Mouse (Mus musculus): Measurements from ENCODE around the gene Zc3h6. TPM values are rescaled to one million over a fixed set of nuclear protein-coding genes. Genes with fewer than 3 reads are reported as not detected.

Gene Zc3h6
- 0.69 and 0.79 TPM in 2 replicates for polyA plus RNA-seq (2014; fragmentation: Nextera tagmentation; extraction: Ambion mirVana)

DNA sequence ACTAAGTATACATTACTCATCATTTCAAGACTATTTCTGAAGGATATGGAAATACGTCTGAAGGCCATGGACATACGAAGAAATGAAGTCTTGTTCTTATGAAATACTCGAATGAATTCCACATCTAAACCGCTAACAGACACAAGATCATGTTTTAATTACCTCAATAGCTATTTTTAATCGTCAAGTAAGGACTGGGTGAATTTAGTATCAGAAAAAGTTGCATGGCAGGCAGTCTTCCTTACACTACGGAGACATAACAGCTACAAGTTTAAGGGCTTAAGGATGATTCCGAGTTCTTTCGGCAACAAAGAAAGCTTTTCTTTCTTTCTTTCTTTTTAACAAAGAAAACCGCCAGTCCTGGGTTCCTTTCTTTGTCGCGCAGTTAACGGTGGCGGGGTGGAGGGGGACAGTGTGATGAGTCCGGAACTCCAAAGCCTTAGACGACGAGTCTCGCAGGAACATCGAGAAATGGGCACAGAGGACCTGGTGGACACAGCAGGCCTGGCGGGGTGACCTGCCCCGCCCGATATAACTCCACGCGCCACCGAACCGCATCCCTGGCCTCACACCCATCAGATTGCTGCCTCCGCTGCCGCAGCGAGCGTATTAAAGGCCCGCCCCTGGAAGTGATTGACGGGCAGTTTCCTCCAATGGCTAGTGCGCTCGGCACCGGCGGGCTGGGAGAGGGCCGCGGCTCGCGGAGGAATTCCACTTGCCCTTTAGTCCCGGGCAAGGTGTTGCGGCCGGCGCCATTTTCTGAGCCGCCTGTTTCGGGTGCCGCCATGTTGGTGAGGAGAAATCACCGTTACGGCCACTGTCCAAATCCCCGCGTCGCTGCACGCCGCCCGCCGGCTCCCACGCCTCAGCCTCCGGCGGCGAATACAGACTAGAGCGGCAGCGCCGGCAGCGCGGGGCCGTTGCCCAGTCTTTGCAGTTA lies at the start of gene Zc3h6:
Gene Zc3h6, plus strand, starts transcription at position 762 of the 940 bp plus-strand sequence.
- Histone ChIP-seq H3K9me3 (replicated peaks; ENCODE audit: control insufficient read depth, low read length) (no peaks in the 10 kb centered on the region), H3K4me3 (ENCODE audit: low read depth, low read length) (peak within 1 kb of the TSS; percentile 92), H3K36me3 (ENCODE audit: control insufficient read depth, insufficient read depth, low read length) (no peaks in the 10 kb centered on the region), H3K9ac (ENCODE audit: low read depth, low read length) (peak within 1 kb of the TSS; percentile 100), H3K27me3 (ENCODE audit: control insufficient read depth, insufficient read depth, low read length) (no peaks in the 10 kb centered on the region), H3K27ac (ENCODE audit: low read depth, low read length) (peak within 1 kb of the TSS; percentile 100), H3K4me1 (ENCODE audit: control insufficient read depth, insufficient read depth, low read length) (0 out of 2 replicates have a peak, but pooled peaks cover 3% of the 10 kb centered on the region), H3K4me2 (peak within 1 kb of the TSS; percentile 69)
- 2% methylated on average over 65 of the region's 65 CpGs for WGBS (ENCODE audit: insufficient replicate concordance)
- ATAC-seq (replicated peaks; ENCODE audit: insufficient number of reproducible peaks, low FRiP score, low TSS enrichment), result peak; percentile 97

DNA sequence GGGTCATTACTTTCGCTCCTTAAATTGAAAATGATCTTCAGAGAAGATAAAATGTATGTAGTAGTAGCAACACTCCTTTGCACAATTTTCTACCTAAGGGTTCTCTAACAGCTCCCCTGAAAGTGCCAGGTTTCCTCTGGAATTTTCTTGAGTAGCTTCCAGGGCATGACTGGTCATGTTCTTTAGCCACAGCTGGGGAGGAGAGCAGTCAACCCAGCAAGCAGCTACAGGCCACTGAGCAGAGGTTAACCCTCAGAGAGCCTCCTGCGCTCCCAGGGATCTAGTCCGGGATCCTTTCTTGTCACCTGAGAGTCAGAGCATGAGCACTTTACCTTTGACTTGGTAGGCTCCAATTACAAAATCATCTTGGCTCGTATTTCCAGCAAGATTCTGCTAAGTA lies 42.4 kb upstream of the Zc3h6 start:
- no peaks in the 10 kb centered on the region for H3K9me3 ChIP-seq (replicated peaks; ENCODE audit: control insufficient read depth, low read length)
- no peak overlapping the region for H3K27ac ChIP-seq (ENCODE audit: low read depth, low read length)
- 93% methylated on average over 4 of the region's 4 CpGs for WGBS (ENCODE audit: insufficient replicate concordance)
- H3K9ac ChIP-seq (ENCODE audit: low read depth, low read length), result no peak overlapping the region
- no peak overlapping the region for H3K4me2 ChIP-seq
- no peaks in the 10 kb centered on the region for H3K27me3 ChIP-seq (ENCODE audit: control insufficient read depth, insufficient read depth, low read length)
- peaks cover 3% of the 10 kb centered on the region; the same call in 1 of the 2 replicates for H3K36me3 ChIP-seq (ENCODE audit: control insufficient read depth, insufficient read depth, low read length)
- no peak overlapping the region for H3K4me3 ChIP-seq (ENCODE audit: low read depth, low read length)
- ATAC-seq (replicated peaks; ENCODE audit: insufficient number of reproducible peaks, low FRiP score, low TSS enrichment), result no peak
- no peaks in the 10 kb centered on the region for H3K4me1 ChIP-seq (ENCODE audit: control insufficient read depth, insufficient read depth, low read length)

DNA sequence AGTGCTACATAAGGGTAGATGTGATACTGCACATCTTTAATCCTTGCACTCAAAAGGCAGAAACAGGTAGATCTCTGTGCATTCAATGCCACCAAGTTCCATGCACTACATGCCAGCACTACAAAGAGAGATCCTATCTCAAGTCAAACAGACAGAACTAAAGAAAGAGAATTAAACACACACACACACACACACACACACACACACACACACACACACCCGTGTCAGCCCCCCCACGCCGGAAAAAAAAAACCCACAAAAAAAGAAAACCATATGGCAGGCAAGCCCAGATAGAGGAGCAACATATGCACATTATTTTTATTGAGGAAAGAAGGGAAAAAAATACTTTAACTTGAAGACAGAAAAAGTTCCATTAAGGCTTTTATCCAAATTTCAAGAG lies 38.8 kb upstream of the Zc3h6 start:
- Histone ChIP-seq H3K27me3 (ENCODE audit: control insufficient read depth, insufficient read depth, low read length) (no peaks in the 10 kb centered on the region), H3K9me3 (replicated peaks; ENCODE audit: control insufficient read depth, low read length) (no peaks in the 10 kb centered on the region), H3K9ac (ENCODE audit: low read depth, low read length) (no peak overlapping the region), H3K27ac (ENCODE audit: low read depth, low read length) (no peak overlapping the region), H3K4me3 (ENCODE audit: low read depth, low read length) (no peak overlapping the region), H3K4me1 (ENCODE audit: control insufficient read depth, insufficient read depth, low read length) (no peaks in the 10 kb centered on the region), H3K4me2 (no peak overlapping the region), H3K36me3 (ENCODE audit: control insufficient read depth, insufficient read depth, low read length) (peaks cover 3% of the 10 kb centered on the region)
- no peak for ATAC-seq (replicated peaks; ENCODE audit: insufficient number of reproducible peaks, low FRiP score, low TSS enrichment)
- WGBS (ENCODE audit: insufficient replicate concordance), result 66% methylated on average over 3 of the region's 3 CpGs

DNA sequence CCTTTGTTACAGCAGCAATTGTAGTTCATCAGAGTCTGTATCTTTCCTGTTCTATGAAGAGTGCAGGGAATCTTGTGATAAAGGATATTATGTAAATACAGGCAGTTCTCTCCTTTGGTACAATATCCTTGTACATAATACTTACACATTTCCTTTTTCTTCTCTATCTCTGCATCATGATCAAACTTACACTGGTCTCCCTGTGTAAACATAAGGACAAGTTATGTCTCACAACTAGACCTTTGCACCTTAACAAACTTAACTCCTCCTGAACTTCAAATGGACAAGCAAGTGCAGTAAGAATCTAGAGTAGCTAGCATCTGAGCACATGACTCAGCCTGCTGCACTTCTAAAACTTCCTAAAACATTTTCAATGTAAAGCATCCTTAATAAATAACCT lies 36.5 kb upstream of the Zc3h6 start:
- Histone ChIP-seq H3K9ac (ENCODE audit: low read depth, low read length) (no peak overlapping the region), H3K9me3 (replicated peaks; ENCODE audit: control insufficient read depth, low read length) (no peaks in the 10 kb centered on the region), H3K4me2 (no peak overlapping the region), H3K36me3 (ENCODE audit: control insufficient read depth, insufficient read depth, low read length) (peaks cover 6% of the 10 kb centered on the region), H3K4me3 (ENCODE audit: low read depth, low read length) (no peak overlapping the region), H3K27ac (ENCODE audit: low read depth, low read length) (no peak overlapping the region), H3K4me1 (ENCODE audit: control insufficient read depth, insufficient read depth, low read length) (no peaks in the 10 kb centered on the region), H3K27me3 (ENCODE audit: control insufficient read depth, insufficient read depth, low read length) (no peaks in the 10 kb centered on the region)
- no peak for ATAC-seq (replicated peaks; ENCODE audit: insufficient number of reproducible peaks, low FRiP score, low TSS enrichment)

DNA sequence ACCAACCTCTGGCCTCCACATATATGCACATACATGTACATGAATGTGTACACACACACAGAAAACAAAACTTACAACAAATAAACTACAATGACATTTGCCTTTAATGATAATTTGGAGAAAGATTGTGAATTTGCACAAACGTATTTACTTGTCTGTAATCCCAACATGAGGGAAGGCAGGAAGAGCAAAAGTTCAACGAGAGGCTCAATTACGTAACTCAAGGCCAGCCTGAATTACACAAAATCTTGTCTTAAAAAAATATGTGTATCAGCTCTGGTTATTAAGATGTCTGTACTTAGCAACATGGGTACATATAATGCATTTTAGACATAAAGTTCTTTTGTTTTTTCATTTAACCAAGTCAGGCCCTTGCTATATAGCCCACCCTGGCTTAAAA lies 30.9 kb upstream of the Zc3h6 start:
- Histone ChIP-seq H3K4me3 (ENCODE audit: low read depth, low read length) (no peak overlapping the region), H3K4me1 (ENCODE audit: control insufficient read depth, insufficient read depth, low read length) (no peaks in the 10 kb centered on the region), H3K36me3 (ENCODE audit: control insufficient read depth, insufficient read depth, low read length) (0 out of 2 replicates have a peak, but pooled peaks cover 3% of the 10 kb centered on the region), H3K4me2 (no peak overlapping the region), H3K9ac (ENCODE audit: low read depth, low read length) (no peak overlapping the region), H3K27me3 (ENCODE audit: control insufficient read depth, insufficient read depth, low read length) (no peaks in the 10 kb centered on the region), H3K27ac (ENCODE audit: low read depth, low read length) (no peak overlapping the region), H3K9me3 (replicated peaks; ENCODE audit: control insufficient read depth, low read length) (no peaks in the 10 kb centered on the region)
- no peak for ATAC-seq (replicated peaks; ENCODE audit: insufficient number of reproducible peaks, low FRiP score, low TSS enrichment)
- 78% methylated on average over 3 of the region's 3 CpGs for WGBS (ENCODE audit: insufficient replicate concordance)

DNA sequence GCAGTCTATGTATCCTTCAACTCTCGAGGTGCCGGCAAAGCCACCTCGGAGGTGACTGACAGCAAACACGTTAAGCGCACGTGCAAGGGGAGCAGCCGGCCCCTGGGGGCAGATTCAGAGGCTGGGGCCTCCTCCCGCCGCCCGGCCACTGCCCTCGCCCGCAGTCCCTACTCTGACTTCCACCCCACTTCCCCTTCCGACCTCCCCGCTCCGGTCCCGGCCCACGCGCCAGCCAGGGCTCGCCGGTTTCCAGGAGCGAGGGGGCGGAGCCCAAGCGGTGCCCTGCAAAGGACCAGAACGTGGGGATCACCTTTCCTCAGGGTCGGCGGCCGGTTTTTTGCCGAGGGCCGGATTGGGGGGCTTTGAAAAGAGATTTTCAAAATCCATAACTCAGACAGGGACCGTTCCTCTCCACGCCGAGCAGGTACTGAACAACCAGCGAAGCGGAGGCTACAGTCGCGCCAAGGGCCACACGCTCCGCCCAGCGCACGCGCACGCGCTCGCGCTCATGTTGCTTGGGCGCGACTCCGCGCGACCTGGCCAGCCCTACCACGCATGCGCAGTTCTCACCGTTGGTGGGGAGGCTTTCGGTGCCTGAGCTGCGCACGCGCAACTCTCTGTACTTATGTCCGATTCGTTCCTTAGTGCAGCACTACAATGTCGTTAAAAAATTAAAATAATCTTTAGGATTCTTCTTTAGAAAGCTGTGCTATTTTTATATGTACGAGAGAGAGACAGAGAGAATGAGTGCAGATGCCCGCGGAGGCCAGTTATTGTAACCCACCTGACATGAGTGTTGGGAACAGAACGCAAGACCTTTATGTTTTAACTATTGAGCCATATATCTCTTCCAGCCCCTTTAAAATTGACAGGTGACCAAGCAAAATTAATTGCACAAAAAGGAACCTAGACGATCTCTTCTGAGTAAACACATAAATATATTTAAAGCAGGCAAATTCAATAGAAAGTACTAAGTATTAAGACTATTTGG lies 23.4 kb upstream of the Zc3h6 start, which contains the start of gene Zc3h8:
Gene Zc3h8, minus strand, starts transcription at position 540 of the 991 bp plus-strand sequence.
- WGBS (ENCODE audit: insufficient replicate concordance), result 1% methylated on average over 65 of the region's 65 CpGs
- Histone ChIP-seq H3K4me1 (ENCODE audit: control insufficient read depth, insufficient read depth, low read length) (peaks cover 3% of the 10 kb centered on the region; the same call in 1 of the 2 replicates), H3K27ac (ENCODE audit: low read depth, low read length) (peak within 1 kb of the TSS; percentile 85), H3K27me3 (ENCODE audit: control insufficient read depth, insufficient read depth, low read length) (no peaks in the 10 kb centered on the region), H3K4me2 (peak within 1 kb of the TSS; percentile 67), H3K9me3 (replicated peaks; ENCODE audit: control insufficient read depth, low read length) (no peaks in the 10 kb centered on the region), H3K4me3 (ENCODE audit: low read depth, low read length) (peak within 1 kb of the TSS; percentile 61), H3K36me3 (ENCODE audit: control insufficient read depth, insufficient read depth, low read length) (no peaks in the 10 kb centered on the region), H3K9ac (ENCODE audit: low read depth, low read length) (peak within 1 kb of the TSS; percentile 83)
- ATAC-seq (replicated peaks; ENCODE audit: insufficient number of reproducible peaks, low FRiP score, low TSS enrichment), result peak; percentile 91

DNA sequence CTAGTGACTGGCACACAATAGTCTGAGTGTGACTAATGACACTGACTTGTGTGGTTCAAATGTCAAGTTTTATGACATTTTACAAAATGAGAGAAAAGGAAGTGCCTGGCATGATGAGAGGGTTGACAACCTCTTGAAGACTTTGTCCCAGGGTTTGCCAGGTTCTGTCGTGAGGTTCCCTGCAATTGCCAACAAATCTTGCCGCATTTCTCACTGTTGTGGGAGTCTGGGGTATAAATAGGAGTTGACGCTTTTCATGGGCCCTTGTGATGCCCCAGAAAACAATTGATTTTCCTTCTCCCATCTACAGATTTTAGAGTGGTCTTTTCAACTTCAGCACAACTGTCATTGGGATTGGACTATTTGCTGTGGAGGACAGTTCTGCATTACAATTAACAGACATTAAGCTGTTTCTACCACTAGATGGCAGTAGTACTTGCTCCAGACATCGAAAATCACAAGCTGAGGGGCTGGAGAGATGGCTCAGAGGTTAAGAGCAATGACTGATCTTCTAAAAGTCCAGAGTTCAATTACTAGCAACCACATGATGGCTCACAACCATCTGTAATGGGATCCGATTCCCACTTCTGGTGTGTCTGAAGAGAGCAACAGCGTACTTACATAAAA lies 19.1 kb upstream of the Zc3h6 start:
- no peaks in the 10 kb centered on the region for H3K36me3 ChIP-seq (ENCODE audit: control insufficient read depth, insufficient read depth, low read length)
- H3K4me3 ChIP-seq (ENCODE audit: low read depth, low read length), result no peak overlapping the region
- no peaks in the 10 kb centered on the region for H3K9me3 ChIP-seq (replicated peaks; ENCODE audit: control insufficient read depth, low read length)
- H3K27me3 ChIP-seq (ENCODE audit: control insufficient read depth, insufficient read depth, low read length), result no peaks in the 10 kb centered on the region
- no peak overlapping the region for H3K4me2 ChIP-seq
- H3K9ac ChIP-seq (ENCODE audit: low read depth, low read length), result no peak overlapping the region
- H3K4me1 ChIP-seq (ENCODE audit: control insufficient read depth, insufficient read depth, low read length), result no peaks in the 10 kb centered on the region; the same call in 1 of the 2 replicates
- no peak for ATAC-seq (replicated peaks; ENCODE audit: insufficient number of reproducible peaks, low FRiP score, low TSS enrichment)
- no peak overlapping the region for H3K27ac ChIP-seq (ENCODE audit: low read depth, low read length)
- WGBS (ENCODE audit: insufficient replicate concordance), result 38% methylated on average over 6 of the region's 6 CpGs

DNA sequence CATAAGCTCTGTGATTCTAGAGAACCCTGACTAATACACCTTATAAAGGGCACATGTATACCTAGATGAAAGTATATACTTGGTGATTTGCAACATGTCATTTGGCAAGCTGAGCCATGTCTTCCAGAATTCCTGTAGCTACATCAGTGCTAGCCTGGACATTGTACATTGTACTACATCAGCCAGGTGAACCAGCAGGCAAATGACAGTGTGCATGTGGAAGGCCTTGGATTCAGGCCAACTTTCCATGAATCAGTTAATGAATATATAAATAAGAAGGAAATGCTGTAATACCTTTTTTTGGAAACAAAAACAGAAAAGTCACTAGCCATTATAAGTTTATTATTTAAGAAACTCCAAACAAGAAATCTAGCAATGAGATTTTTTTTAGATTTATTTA lies 13.0 kb upstream of the Zc3h6 start:
- Histone ChIP-seq H3K36me3 (ENCODE audit: control insufficient read depth, insufficient read depth, low read length) (no peaks in the 10 kb centered on the region), H3K4me3 (ENCODE audit: low read depth, low read length) (no peak overlapping the region), H3K27ac (ENCODE audit: low read depth, low read length) (no peak overlapping the region), H3K4me1 (ENCODE audit: control insufficient read depth, insufficient read depth, low read length) (no peaks in the 10 kb centered on the region), H3K27me3 (ENCODE audit: control insufficient read depth, insufficient read depth, low read length) (no peaks in the 10 kb centered on the region), H3K9me3 (replicated peaks; ENCODE audit: control insufficient read depth, low read length) (no peaks in the 10 kb centered on the region), H3K9ac (ENCODE audit: low read depth, low read length) (no peak overlapping the region), H3K4me2 (no peak overlapping the region)
- no peak for ATAC-seq (replicated peaks; ENCODE audit: insufficient number of reproducible peaks, low FRiP score, low TSS enrichment)
